Mouse (Mus musculus): ENCODE results near the gene Srsf3. TPM values are rescaled to one million over a fixed set of nuclear protein-coding genes. Genes with fewer than 3 reads are reported as not detected.
A peak's percentile ranks its signal among the peaks of the same experiment; 100 is the strongest.
"Not testable (repeated sequence)": the region's sequence is repeated elsewhere in the genome, so short reads cannot be mapped to it uniquely, and the experiment has no call there.

Srsf3 gene
- total RNA-seq (2021): 100 to 1,000 TPM; 136 to 144 TPM
- long read RNA-seq, full-length matches to known transcripts: 98 of 111 reads
- long read RNA-seq, partial matches to known transcripts: 3 of 111 reads
- long read RNA-seq, other reads (novel, unspliced or antisense): 10 of 111 reads

DNA sequence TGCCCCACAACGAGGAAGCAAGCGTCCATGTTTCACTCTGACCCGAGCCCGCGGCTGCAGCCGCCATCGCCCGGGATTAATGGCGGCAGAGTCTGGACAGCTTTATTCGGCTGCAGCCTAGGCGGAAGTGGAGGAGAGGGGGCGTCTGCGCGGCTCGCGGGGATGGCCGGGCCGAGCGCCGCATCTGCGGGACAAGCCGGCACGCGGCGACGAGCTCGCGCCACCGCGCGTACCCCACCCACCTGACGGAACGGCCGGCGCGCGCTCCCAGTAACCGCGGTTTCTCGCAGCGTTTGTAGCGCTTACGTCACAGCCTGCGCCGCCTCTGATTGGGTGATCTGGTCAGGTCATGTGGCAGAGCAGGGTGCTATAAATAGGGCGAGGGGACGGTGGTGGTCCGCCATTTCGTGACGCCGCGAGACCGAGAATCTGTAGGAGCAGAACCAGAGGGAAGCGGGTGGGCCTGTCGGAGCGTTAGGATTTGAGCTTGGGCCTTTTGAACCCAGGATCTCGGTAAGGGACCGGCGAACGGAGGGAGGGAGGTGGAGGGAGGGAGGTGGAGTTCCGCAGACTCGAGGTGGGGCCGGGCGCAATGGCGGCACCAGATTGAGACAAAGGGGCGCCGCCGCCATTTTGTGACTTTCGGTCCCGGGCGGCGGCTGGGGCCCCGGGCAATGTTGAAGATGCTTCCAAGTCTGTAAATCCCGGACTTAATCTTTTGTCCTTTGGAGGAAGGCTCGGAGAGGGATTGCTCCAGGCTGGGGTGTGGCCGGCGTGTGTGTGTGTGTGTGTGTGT, at the start of gene Srsf3:
Gene Srsf3 (plus strand): TSS at position 355 of the 796 bp plus-strand sequence.
- peak; percentile 97 to 100 for DNase-seq (ENCODE audit: low spot score in 2 of 2)

DNA sequence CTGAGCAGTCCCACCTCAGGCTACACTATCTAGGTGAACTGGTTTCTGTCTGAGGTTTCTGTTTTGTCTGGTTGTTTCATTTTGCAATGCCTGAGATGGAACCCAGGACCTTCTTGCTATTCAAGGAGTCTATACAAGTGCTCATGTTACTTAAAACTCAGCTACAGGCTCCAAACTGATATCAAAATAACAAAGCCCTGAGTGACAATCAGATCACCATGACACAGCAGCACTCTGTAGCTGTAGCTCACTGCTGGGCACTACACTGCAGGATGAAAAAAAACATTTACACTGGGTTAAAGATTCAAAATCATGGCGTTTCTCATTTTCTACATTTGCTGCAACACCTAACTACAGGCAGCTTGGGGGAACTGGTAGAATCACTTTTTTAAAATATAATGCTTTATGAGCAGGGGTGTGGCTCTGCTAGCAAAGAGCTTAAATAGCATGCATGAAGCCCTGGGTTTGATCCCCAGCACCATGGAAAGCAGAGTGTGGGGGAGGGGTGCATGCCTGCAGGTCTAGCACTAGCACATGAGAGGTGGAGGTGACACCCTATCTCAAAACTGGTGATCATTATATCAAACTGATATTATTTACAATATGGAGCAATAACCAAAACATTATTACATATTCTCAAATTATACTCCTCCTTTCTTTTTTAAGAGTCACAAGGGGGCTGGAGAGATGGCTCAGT, 47.6 kb upstream of the Srsf3 start:
- DNase-seq (ENCODE audit: low spot score in 2 of 2): no peak

DNA sequence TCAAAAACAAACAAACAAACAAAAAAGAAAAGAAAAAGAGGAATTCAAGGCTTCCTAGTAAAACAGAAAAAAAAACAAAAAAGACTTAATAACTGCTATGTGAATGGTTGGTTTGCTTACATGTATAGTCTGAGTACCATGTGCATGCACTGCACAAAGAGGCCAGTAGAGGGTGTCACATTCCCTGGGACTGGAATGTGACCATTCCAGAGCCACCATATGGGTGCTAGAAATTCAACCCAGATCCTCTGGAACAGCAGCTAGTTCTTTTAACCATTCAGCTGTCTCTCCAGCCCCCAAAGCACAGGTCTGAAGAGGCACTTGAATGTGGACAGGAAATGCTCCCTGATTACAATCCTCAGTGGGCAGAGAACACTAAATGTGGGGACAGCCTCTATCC, 45.6 kb upstream of the Srsf3 start:
- DNase-seq (ENCODE audit: low spot score in 2 of 2): no peak

DNA sequence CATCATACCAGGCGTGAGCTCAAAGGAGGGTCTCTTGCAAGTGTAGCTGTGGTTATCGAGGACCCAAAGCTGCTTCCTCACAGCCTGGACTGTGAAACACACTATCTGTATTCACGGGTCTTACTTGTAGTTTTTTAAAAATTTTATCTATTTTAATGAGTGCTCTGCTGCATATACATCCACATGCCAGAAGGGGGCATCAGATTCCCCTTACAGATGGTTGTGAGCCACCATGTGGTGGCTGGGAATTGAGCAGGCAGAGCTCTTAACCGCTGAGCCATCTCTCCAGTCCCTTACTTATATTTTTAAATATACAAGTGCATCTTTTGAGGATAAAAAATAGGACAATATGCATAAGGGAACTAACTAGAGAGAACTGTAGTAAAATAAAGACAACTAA, 44.7 kb upstream of the Srsf3 start:
- DNase-seq (ENCODE audit: low spot score in 2 of 2): peak in 1 of 2 experiments; percentile 29

DNA sequence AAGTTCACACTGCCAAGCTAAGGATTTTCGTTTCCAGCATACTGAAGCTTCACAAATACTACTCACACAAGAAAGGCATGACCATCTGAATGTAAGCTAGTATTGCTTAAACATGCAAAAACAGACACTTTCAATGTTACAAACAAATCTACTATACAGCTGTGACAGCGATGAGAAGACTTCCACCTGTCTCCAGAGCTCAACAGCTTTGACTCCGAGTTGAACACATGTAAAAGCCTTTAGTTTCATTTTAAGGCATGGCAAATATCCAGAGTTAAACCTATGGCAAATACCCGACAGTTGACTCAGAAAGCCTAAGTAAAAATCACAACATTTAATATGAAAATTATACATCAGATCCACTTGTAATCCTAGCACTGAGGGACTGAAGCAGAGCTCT, 44.1 kb upstream of the Srsf3 start:
- DNase-seq (ENCODE audit: low spot score in 2 of 2): no peak

DNA sequence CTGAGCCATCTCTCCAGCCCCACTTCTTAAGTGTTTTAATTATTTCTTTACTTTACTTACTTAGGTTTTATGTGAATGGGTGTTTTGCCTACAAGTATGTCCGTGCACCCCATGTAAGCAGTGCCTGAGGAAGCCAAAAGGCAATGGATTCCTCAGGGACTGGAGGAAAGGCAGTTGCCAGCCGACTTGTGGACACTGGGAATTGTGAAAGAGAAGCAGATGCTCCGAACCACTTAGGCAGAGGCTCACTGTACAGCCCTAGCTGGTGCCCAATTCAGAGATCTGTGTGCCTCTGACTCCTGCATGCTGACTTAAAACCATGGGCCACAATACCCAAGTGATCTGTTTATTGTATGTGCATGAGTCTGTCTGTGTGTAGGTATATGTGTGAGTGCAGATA, 43.4 kb upstream of the Srsf3 start:
- no peak for DNase-seq (ENCODE audit: low spot score in 2 of 2)

DNA sequence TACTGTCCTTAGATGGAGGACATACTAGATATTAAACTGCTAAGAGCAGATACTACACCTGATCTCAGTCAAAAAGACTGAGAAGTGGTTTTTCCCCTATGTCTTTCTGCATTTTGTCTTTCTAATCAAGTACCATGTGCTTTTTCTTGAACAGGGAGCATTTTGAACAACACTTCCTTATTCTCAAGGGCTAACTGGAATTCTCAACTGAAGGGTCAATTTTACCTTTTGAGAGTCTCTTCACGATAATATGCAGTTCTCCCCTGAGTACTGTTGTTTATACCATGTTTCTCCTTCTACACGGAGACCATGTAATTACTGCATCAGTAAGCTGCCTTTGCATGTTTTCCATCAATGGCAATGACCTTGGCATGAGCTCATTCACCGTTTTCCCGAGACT, 42.4 kb upstream of the Srsf3 start:
- no peak for DNase-seq (ENCODE audit: low spot score in 2 of 2)

DNA sequence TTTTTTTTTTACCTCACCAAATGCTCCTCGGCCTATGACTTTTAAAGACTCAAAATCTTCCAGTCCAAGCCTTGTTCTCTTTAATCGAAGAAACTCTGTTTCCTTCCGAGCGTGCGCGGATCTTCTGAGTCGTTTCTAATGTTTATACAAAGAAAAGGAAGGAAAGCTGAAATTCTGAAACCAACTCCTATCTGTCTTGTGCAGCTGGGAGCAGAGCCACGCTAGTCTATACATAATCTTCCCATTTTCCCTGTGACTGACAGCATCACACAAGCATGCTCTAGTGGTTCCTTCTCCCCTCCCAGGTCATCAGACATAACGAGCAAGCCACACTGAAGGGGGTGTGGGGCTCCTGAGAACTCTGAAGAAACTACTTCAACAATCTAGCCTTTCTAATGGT, 41.1 kb upstream of the Srsf3 start:
- DNase-seq (ENCODE audit: low spot score in 2 of 2): no peak

DNA sequence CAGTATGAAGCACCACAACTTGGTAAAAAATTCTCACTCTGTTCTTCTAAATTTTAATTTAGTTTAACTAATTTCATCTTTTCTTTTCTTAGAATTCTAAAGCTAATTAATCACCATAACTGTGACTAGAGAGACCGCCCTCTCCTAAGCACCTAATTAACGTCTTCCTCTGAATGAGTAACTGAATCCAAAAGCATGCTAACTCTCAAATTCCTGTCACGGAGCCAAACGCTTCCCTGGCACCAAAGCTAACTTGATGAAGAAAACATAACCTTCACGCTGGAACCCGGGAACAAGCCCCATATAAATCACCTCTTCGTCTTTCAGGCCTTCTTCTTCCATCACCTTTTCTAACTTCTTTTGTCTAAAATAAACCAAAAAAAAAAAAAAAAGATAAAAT, 40.3 kb upstream of the Srsf3 start:
- peak in 1 of 2 experiments; percentile 42 for DNase-seq (ENCODE audit: low spot score in 2 of 2)

DNA sequence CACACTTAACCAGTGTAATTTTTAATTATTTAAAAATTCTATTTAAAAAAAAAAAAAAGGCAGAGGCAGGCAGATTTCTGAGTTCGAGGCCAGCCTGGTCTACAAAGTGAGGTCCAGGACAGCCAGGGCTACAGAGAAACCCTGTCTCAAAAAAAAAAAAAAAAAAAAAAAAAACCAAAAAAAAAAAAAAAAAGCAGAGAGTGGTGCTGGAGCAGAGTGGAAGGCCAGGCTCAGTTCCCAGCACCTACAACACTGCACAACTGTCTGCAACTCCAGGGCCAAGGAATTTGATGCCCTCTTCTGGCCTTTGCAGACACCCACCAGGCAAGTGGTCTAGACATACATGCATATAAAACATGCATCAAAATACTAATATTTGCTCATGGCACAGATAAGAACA, 39.4 kb upstream of the Srsf3 start:
- DNase-seq (ENCODE audit: low spot score in 2 of 2): not testable (repeated sequence)

DNA sequence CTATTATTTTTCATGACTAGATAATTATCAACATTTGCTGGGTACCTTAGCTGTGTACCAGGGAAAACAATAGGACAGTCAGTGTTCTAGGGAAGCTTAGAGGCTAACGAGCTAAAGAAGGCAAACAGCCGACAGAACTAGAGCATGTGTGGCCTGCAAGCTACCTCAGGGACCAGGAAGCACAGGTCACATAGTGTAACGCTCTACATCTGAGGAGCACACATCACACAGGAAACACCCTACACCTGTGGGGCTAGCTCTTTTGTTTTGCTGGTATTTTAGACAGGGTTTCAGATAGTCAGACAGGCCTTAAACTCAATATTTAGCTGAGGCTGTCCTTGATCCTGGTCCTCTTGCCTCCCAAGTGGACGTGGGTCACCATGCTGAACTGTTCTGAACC, 37.8 kb upstream of the Srsf3 start:
- no peak for DNase-seq (ENCODE audit: low spot score in 2 of 2)

DNA sequence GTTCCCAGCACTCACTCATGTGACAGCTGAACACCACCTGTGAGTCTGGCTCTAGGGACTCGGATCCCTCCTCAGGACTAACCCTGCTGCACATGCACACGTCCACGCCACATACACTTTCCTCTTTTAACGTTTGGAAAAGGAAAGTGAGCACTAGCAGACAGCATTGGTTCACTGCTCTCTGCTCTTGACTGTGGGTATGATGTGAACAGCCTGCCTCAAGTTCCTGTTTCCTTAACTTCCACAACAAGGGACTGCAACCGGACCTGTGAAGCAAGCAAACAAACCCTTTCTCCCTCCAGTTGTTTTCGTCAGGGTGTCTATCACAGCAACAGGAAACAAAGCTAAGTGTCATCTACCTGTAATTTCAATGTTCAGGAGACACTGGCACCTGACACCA, 32.0 kb upstream of the Srsf3 start:
- no peak for DNase-seq (ENCODE audit: low spot score in 2 of 2)

DNA sequence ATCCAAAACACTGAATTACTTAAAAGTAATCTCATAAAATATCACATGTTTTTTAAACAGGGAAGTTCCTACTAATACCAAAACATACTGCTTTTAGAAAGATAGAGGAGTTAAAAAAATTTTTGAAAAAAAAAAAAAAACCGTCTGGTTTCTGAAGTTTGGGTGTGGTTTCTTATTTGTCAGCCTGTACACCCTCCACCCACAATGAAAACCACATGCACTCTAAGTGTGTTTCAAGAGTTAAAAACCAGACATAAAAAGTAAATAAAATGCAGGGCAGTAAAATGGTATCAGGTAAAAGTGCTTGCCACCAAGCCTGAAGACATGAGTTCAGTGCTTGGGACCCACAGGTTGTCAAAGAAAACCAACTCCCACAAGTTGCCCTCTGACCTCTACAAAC, 28.7 kb upstream of the Srsf3 start:
- DNase-seq (ENCODE audit: low spot score in 2 of 2): no peak

DNA sequence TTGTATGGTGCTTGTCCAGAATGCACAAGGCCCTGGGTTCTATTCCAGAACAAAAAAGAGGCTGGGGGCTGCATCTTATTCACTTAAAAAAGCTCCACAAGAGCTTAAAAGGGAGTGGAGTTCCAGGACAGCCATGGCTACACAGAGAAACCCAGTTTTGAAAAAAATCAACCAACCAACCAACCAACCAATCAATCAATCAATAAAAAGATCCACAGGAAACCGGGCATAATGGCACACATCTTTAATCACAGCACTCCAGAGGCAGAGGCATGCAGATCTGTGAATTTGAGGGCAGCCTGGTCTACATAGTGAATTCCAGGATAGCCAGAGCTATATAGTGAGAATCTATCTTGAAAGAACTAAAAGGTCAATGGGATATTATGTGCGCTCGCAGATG, 27.4 kb upstream of the Srsf3 start:
- DNase-seq (ENCODE audit: low spot score in 2 of 2): no peak

DNA sequence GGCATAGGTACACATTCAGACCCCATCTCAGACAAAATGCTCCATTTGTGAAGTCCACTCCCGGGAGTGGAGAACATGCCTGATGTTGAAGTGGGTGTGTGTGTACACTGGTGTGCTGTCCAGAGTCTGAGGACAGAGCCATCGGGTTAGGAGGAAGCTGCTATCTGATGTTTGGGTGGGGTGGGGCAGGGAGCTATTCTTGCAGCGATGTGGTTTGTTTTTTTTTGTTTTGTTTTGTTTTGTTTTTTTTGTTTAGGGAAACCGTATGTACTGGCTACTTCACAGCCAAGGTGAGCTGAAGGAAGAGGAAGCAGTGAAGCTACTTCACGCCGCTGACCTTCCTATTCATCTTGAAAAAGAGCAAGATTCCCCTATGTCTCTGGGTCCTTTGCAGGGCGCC, 25.6 kb upstream of the Srsf3 start:
- no peak for DNase-seq (ENCODE audit: low spot score in 2 of 2)

DNA sequence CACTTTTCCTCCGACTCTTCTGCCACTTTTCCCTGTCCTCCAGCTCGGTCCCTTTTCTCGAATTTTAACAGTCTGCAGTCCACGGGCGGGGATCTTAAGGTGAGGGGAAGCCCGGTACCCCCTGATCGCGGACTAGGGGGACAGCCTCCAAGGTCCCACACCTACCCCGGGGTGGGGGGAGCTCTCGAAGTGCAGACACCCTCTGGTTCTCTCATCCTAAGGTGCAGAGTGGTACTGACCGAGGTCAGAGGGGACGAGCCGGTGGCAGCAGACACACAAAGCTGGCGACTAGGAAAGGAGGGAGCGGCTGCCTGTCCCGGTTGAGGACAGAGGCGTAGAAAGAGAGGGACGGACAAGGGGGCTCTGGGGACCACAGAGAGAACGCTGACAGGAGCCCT, 25.2 kb upstream of the Srsf3 start:
- no peak for DNase-seq (ENCODE audit: low spot score in 2 of 2)

DNA sequence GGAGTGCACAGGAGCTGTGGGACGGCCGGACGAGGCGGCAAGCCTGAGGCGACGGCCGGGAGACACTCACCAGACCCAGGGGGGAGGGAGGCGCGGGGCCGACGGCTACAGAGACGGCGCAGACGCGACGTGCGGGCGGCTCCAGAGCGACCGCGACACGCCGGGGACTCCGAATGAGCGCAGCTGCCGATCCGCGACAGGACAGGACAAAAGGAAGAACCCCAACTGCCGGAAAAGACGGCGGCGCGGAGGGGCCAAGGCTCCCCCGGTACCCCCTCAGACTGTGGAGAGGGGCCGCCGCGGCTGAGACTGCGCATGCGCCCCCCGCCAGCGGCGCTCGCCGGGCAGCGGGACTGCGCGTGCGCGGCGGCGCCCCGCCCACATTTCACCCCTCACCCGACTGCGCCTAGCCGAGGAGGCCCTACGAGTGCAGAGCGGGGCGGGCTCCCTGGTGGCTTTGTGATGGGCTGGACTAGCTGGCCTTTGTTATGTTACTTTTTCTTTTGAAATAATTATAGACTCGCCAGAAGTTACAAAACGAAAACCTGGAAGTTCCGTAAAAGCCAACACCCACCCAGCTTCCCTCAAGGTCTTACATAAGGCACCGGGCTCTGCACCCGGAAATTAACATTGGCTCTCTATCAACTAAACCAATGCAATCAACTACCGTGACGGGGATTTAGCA, 24.6 kb upstream of the Srsf3 start, which contains the start of gene Stk38:
Gene Stk38 (minus strand): TSS at position 355 of the 685 bp plus-strand sequence.
- peak; percentile 88 to 93 for DNase-seq (ENCODE audit: low spot score in 2 of 2)

DNA sequence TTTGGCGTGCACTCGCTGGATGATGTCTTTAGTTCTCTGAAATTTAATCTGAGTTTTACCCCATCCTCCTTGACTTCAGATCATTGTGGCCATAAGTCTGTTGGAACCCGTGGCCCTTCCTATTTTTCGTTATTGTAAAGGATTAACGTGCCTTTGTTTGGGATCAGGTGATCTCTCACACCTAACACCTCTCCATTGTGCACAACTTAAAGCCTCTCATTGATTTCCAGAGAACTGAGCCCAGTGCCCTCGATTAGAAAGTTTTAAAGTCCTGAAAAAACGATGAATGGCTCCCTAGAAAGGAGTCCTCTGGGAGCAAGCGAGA, 24.1 kb upstream of the Srsf3 start:
- no peak for DNase-seq (ENCODE audit: low spot score in 2 of 2)

DNA sequence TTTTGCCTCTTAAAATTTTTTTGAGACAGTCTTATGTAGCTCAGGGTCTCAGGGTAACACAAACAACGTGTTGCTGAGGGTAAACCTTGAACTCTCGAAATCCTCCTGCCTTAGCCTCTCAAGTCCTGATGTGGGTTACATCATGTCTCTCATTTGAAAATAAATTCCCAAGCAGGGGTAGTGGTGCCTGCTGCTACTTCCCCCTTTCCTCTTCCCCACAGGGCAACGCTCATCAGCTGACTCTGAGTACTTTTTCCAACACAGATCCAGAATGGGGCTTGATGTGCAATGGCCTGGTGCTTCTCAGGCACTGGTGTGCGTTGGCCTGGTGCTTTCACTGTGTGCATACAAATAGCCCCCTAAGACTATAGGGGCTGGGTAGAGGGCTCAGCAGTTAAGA, 23.2 kb upstream of the Srsf3 start:
- no peak for DNase-seq (ENCODE audit: low spot score in 2 of 2)

DNA sequence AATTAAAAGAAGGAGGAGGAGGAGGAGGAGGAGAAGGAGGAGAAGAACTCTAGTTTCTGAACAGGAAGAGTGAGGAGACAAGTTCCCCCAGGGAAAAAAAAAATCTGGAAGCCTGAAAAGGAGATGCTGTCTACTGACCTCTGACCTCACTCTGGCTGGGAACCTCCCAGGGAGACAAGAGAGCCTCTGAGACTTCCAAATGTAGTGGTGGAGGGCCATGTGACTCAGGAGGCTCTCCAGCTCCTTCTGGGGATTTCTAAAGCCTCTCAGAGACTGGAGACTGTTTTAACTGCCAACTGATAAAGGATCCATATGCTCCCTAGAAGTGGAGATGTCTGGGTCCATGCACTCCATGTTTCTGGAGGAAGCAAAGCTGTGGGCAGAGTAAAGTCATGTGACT, 18.2 kb upstream of the Srsf3 start:
- DNase-seq (ENCODE audit: low spot score in 2 of 2): no peak

DNA sequence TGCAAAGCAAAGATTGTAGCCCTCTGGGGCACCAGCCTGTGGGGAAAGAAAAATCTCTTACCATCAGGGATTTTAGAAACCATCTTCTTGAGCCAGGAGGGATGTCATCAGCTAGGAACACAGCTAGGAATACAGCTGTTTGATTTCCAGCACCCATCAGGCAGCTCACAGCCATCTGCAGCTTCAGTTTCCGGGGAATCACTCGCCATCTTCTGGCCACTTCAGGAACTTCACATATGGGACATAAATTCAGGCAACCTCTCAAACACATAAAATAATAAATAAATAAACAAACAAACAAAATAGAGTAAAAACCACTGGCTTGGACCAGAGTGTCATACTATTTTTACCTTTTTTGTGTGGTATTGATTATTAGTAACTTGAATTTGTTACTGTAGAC, 16.8 kb upstream of the Srsf3 start:
- DNase-seq (ENCODE audit: low spot score in 2 of 2): no peak

DNA sequence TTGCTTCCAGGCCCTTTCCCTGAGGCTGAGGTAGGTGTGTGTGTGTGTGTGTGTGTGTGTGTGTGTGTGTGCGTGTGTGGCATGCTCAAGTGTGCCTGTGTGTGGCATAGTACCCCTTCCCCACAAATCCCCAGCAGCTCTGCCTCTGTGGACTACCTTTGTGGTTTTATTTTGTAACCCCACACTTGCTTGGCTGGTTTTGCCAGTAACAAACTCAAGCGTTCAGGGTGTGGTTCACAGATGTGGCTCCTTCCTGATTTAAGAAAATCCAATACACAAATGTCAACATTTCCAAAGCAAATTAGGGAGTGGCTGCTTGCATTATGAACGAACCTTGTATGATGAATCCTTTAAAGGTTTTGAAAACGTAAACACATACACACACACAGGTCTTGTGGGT, 15.7 kb upstream of the Srsf3 start:
- DNase-seq (ENCODE audit: low spot score in 2 of 2): no peak
